Mouse (Mus musculus) embryonic fibroblast, embryonic 13.5 days (primary cell): ENCODE results near the gene Scin. TPM values are rescaled to one million over a fixed set of nuclear protein-coding genes. Genes with fewer than 3 reads are reported as not detected.

Experiments used
- H3K27ac ChIP-seq: 2 replicates; pipeline ENCODE4 v1.5.1; 2012; ENCODE audit warnings: low read length, control low read depth, inconsistent platforms; ENCODE audit not compliant: insufficient read depth
- H3K4me1 ChIP-seq: 2 replicates; pipeline ENCODE4 v1.6.1; 2011; ENCODE audit warnings: low read length; ENCODE audit not compliant: control insufficient read depth, insufficient read depth
- H3K4me3 ChIP-seq: 2 replicates; pipeline ENCODE4 v1.5.1; 2011; ENCODE audit warnings: mild to moderate bottlenecking, control low read depth, low read length; ENCODE audit not compliant: insufficient read depth
- CTCF ChIP-seq: IDR thresholded peaks from 2 replicates; pipeline ENCODE4 v1.5.1; 2011; ENCODE audit warnings: mild to moderate bottlenecking, control low read depth, low read length, moderate library complexity, borderline replicate concordance; ENCODE audit not compliant: insufficient read depth
- POLR2A ChIP-seq: IDR thresholded peaks from 2 replicates; pipeline ENCODE4 v1.6.1; 2011; ENCODE audit warnings: low read depth, mild to moderate bottlenecking, control low read depth, low read length, moderate library complexity
- polyA plus RNA-seq: library from polyadenylated mRNA; stranded (reverse); fragments of >200 nt; gene quantifications from 2 replicates; pipeline ENCODE4 v1.2.4, GENCODE M21; 2011; ENCODE audit warnings: low read depth; ENCODE audit not compliant: missing spikeins, insufficient read length

Gene Scin
- polyA plus RNA-seq, 1 experiment, result 0.26 TPM

DNA sequence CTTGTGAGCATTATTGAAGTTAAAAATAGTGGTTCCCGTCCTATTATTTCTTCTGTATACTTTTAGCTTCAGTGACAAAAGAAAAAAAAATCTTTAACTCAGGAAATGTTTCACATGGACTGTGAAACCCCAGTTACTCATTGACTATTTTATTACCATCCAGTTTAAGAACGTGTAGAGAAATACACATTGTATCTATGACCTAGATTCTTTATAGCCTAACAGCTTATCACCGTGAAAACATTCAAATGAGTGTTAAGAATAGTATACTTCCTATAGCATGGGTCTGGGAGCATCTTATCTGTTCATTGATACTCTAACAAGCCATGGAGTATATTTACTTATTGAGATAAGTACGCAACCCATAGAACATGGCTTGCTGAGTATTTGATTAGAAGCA is 13.3 kb upstream of the Scin start:
- Histone ChIP-seq H3K4me3 (no peak overlapping the region), H3K4me1 (no peaks in the 10 kb centered on the region), H3K27ac (no peak overlapping the region)
- no peak for TF ChIP-seq POLR2A
- TF ChIP-seq CTCF, result no peak

DNA sequence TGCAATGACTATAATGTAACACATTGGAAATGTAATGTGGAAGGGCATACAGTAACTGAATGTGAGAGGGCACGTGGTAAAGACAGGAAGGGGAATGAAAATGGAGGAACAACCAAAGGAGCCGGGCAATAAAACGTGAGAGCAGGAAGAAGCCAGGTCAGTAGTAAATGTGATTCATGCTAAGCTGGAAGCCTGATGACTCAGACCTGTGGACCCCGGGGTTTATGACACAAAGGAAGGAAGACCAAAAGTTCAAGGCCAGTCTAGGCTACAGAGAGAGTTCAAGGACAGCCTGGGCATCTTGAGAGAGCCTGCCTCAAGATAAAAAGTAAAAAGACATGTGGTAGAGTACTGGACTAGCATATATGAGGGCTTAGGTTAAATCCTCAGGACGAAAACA is 12.5 kb upstream of the Scin start:
- Histone ChIP-seq H3K4me3 (no peak overlapping the region), H3K4me1 (no peaks in the 10 kb centered on the region), H3K27ac (no peak overlapping the region)
- TF ChIP-seq POLR2A (no peak), CTCF (no peak)

DNA sequence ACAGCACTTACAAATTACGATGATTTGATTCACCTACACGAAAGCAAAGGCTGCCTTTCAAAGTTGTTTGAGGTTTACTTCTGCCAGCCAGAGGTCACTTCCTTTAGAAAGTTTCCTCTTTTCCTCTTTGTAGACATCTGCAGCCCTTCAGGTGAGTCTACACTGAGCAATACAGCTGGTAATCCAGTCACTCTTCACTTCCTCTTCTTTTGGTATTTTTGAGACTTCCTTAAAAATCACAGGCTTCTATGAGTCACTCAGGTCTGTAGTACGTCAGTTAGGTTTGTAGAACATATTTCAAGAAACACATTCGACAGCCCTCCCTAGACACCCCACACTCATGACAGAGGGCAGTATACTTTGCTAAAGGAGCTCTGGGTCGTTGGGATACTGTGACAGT is 6.7 kb upstream of the Scin start:
- no peak overlapping the region for H3K27ac ChIP-seq
- no peaks in the 10 kb centered on the region for H3K4me1 ChIP-seq
- no peak overlapping the region for H3K4me3 ChIP-seq
- TF ChIP-seq POLR2A, result no peak
- TF ChIP-seq CTCF, result no peak

DNA sequence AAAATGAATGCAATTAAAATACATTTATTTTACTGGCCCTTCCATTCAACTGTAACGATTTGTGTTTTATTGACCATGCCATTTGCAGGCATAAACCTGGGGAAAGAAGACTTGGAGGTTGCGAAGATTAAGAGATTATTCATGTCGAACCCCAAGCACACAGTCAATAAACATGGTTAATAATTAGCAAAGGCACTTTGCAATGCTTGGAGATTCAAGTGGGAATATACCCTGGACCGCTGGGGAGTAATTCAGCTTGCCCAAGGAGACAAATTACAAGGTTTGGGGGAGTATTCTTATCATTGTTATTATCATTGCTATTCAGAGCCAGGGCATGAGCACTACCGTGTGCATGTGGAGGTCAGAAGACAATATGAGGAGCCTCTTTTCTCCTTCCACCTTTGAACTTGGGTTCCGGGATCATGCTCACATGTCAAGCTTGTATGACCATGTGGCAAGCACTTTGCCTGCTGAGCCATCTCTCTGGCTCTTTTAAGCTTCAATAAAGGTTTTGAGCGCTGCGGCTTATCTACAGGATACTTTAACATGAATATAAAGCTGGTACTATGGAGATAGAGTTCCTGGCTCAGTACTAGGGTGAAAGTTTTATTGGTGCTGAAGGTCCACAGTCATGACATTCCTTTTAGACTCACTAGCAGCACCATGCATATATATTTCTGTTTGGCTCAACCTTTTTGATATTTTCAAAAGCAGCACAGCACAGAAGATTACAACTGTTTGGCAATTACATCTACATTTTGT is 5.6 kb upstream of the Scin start:
- no peaks in the 10 kb centered on the region for H3K4me1 ChIP-seq
- TF ChIP-seq POLR2A, result no peak
- TF ChIP-seq CTCF, result no peak
- no peak overlapping the region for H3K4me3 ChIP-seq
- H3K27ac ChIP-seq, result no peak overlapping the region

DNA sequence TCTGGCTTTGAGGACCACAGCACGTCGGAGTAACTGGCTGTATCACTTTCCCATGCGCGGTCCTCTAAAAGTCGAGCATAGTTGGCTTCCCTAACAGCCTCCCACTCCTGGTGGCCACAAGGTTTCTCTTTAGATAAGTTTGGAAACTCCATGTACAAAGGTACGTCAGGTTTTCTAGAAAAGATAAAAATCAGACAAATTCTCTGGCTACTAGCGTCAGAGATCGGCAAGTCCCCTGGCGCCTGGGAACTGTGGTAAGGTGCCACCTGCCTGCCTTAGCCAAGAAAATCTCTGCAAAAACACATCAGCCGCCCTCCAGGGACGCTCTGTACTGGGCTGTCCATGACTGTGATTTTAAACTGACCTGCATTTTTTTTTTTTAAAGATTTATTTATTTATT is 501 bp upstream of the Scin start:
- H3K27ac ChIP-seq, result no peak overlapping the region
- H3K4me3 ChIP-seq, result no peak overlapping the region
- TF ChIP-seq POLR2A (no peak), CTCF (no peak)
- no peaks in the 10 kb centered on the region for H3K4me1 ChIP-seq

DNA sequence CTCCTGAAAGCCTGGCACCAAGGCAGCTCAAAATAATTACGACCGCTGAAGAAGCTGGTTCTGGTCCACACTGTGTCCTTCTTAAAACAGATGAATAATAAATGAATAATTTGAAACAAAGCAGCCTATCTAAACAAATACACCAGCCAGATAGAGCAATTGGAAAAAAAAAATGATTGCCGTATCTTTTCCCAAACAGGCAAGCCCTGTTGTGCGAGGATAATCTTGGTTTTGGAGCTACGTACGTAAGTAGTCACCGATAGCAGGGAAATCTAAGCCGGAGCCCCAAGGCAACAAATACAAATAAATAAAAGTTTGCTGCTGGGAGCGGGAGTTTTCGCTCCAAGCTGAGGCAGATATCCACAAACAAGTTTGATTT is 845 bp downstream of the Scin start:
- H3K4me3 ChIP-seq, result peak overlapping the region; percentile 12; the same call in 1 of the 2 replicates

DNA sequence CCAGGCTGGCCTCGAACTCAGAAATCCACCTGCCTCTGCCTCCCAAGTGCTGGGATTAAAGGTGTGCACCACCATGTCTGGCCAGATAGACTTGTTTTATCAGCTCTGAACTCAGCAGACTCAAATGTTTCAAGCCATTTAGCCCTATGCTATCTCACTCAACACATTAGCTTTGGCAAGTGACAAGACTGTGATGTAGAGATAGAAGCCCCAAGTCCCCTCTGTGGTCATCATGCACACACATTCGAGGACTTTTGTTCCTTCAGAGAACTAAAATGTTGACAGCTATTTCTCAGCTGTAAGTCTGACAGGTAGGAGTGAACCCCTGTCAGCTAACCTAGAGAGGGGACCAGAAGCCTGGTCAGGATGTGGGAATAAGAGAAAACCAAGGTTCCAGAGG is 15.2 kb downstream of the Scin start:
- no peak for TF ChIP-seq CTCF
- no peak for TF ChIP-seq POLR2A
- Histone ChIP-seq H3K4me3 (no peak overlapping the region), H3K27ac (no peak overlapping the region), H3K4me1 (no peaks in the 10 kb centered on the region)

More for the DNA sequence above, 845 bp downstream of the Scin start:
- H3K27ac ChIP-seq, result no peak overlapping the region
- H3K4me1 ChIP-seq, result no peaks in the 10 kb centered on the region
- no peak for TF ChIP-seq POLR2A
- TF ChIP-seq CTCF, result no peak

DNA sequence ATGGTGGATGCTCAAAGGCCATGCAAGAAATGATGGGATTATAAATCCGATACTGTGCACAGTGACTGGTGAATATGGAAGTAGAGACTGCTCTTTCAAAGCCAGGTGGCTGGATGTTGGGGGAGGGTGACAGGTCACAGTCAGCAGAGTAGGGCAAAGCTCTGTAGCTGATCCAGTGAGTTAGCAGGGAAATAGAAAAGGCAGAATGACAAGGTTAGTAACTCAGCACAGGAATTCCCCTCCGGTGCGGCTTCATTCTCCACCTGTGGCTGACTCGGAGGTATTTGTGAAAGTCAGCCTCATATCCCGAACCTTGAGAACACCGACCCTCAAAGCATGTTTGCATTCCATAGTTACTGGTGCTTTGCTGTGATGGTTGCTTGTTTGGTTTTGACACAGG is 17.0 kb downstream of the Scin start:
- H3K27ac ChIP-seq, result no peak overlapping the region
- no peak overlapping the region for H3K4me3 ChIP-seq
- TF ChIP-seq POLR2A (no peak), CTCF (no peak)
- H3K4me1 ChIP-seq, result no peaks in the 10 kb centered on the region

DNA sequence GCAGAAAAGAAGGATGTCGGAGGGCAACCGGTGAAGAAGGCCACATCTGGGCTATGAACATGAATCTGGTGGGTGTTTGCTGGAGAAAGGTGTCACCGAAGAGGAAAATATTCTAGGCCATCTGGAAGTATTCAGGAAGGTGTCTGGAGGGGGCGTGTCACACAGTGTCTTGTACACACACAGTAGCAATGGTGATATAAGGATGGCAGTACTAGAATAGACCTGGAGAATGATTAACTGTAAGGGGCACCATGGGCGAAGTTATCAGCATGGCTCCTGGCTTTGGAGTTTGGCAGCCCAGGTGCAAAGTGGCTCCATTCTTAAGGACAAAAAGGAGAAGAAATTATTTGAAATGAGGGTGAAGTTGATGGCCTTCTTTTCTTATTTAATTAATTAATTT is 17.8 kb downstream of the Scin start:
- TF ChIP-seq POLR2A, result no peak
- TF ChIP-seq CTCF, result no peak
- H3K4me3 ChIP-seq, result no peak overlapping the region
- H3K4me1 ChIP-seq, result no peaks in the 10 kb centered on the region
- no peak overlapping the region for H3K27ac ChIP-seq

DNA sequence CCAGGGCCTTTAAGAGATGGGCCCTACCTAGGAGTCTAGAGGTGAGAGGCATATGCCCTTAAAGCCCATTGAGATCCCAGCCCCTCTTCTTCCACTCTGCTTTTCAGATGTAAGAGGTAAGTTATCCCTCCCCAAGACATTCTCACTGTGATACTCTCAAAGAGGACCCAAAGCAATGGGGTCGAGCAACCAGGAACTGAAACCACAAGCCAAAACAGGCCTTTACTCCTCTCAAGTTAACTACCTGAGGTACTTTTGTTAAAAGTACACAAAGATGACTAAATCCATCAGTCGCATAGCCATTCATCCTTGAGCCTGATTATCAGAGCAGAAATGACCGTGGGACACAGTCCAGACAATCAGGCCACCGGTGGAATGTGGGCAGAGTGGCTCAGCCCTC is 19.1 kb downstream of the Scin start:
- no peak for TF ChIP-seq POLR2A
- TF ChIP-seq CTCF, result no peak
- no peaks in the 10 kb centered on the region for H3K4me1 ChIP-seq
- H3K27ac ChIP-seq, result no peak overlapping the region
- H3K4me3 ChIP-seq, result no peak overlapping the region
